Mouse (Mus musculus) lung, postnatal 0 days (tissue): ENCODE data around the gene Coil.

Source experiments
- CTCF ChIP-seq: IDR thresholded peaks from 2 replicates; pipeline ENCODE4 v1.5.1; 2016; ENCODE audit warnings: antibody characterized with exemption, mild to moderate bottlenecking
- EP300 ChIP-seq: IDR thresholded peaks from 2 replicates; pipeline ENCODE4 v1.6.1; 2016; ENCODE audit warnings: antibody characterized with exemption, mild to moderate bottlenecking, control low read depth

DNA sequence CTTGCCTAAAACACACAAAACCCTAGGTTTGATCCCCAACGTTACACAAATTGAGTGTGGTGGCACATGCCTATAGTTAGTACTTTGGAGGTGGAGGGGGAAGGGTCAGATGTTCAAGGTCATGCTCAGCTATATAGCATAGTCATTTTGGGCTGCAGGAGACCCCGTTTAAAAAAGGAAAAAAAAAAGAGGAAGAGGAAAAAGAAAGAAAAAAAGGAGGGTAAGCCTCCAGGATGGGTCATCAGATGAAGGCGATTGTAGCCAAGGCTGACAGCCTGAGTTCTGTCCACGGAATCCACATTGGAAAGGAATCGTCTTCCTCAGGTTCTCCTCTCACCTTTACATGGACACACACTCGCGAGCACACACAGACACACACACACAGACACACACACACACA lies 24.4 kb downstream of the Coil start:
- no peak for TF ChIP-seq CTCF
- TF ChIP-seq EP300: no peak
